Mouse (Mus musculus) neural tube, embryonic 12.5 days (tissue): ENCODE results near the gene Yeats2. TPM values are rescaled to one million over a fixed set of nuclear protein-coding genes. Genes with fewer than 3 reads are reported as not detected.

Source experiments
- ATAC-seq: fragments of 200-750 bp; cut with Nextera tagmentation; 2 replicates; pipeline ENCODE4 v1.8.0; 2017; ENCODE audit warnings: low read depth, mild to moderate bottlenecking, moderate TSS enrichment, moderate library complexity; ENCODE audit not compliant: low FRiP score
- H3K27ac ChIP-seq: fragments of 300-500 bp; sonication (generic); 2 replicates; pipeline ENCODE4 v1.5.1; 2016
- H3K27me3 ChIP-seq: fragments of 300-500 bp; sonication (generic); replicated peaks from 2 replicates; pipeline ENCODE4 v1.6.1; 2016; ENCODE audit warnings: mild to moderate bottlenecking
- H3K36me3 ChIP-seq: fragments of 300-500 bp; sonication (generic); 2 replicates; pipeline ENCODE4 v1.6.1; 2016; ENCODE audit warnings: mild to moderate bottlenecking
- H3K4me1 ChIP-seq: fragments of 300-500 bp; sonication (generic); 2 replicates; pipeline ENCODE4 v1.6.1; 2016
- H3K4me2 ChIP-seq: fragments of 300-500 bp; sonication (generic); replicated peaks from 2 replicates; pipeline ENCODE4 v1.6.1; 2016; ENCODE audit warnings: mild to moderate bottlenecking
- H3K4me3 ChIP-seq: fragments of 300-500 bp; sonication (generic); 2 replicates; pipeline ENCODE4 v1.5.1; 2016
- H3K9ac ChIP-seq: fragments of 300-500 bp; sonication (generic); 2 replicates; pipeline ENCODE4 v1.6.1; 2016; ENCODE audit warnings: mild to moderate bottlenecking
- H3K9me3 ChIP-seq: fragments of 300-500 bp; sonication (generic); 2 replicates; pipeline ENCODE4 v1.6.1; 2016; ENCODE audit warnings: mild to moderate bottlenecking
- WGBS: fragments of 180-500 bp; shearing (Covaris S2); methylation state at CpG from one replicate; pipeline ENCODE4 v1.1.7; 2016; 5-methylcytosine and 5-hydroxymethylcytosine counted together
- polyA plus RNA-seq: library from polyadenylated mRNA; unstranded; fragments of >200 nt; fragmentation: Nextera tagmentation; extraction: Ambion mirVana; gene quantifications from 2 replicates; pipeline ENCODE4 v1.2.1, GENCODE M21; 2016

Gene Yeats2
- polyA plus RNA-seq, 1 experiment from 2014 or later = 42.8 TPM

- Histone ChIP-seq H3K9ac (no peak overlapping the region), H3K27me3 (no peaks in the 10 kb centered on the region), H3K9me3 (no peaks in the 10 kb centered on the region), H3K4me3 (no peak overlapping the region), H3K4me2 (no peak overlapping the region), H3K4me1 (no peaks in the 10 kb centered on the region), H3K36me3 (peaks cover 77% of the 10 kb centered on the region), H3K27ac (no peak overlapping the region)
- WGBS = 97% methylated on average over 5 of the region's 5 CpGs
- no peak for ATAC-seq
Observed at GRCm38 (mm10) chr16:20196962-20197361, 56.1 kb downstream of the Yeats2 start.

GRCm38 (mm10) chr16:20199501-20200201 lies 58.8 kb downstream of the Yeats2 start:
- 89% methylated on average over 5 of the region's 5 CpGs for WGBS
- peaks cover 73% of the 10 kb centered on the region for H3K36me3 ChIP-seq
- H3K4me2 ChIP-seq = no peak overlapping the region
- no peaks in the 10 kb centered on the region for H3K4me1 ChIP-seq
- no peak overlapping the region for H3K4me3 ChIP-seq
- H3K27ac ChIP-seq = no peak overlapping the region
- no peaks in the 10 kb centered on the region for H3K9me3 ChIP-seq
- no peak for ATAC-seq
- no peak overlapping the region for H3K9ac ChIP-seq
- no peaks in the 10 kb centered on the region for H3K27me3 ChIP-seq

- WGBS = 87% methylated on average over 3 of the region's 3 CpGs
- no peaks in the 10 kb centered on the region for H3K27me3 ChIP-seq
- H3K36me3 ChIP-seq = peaks cover 82% of the 10 kb centered on the region
- H3K4me1 ChIP-seq = no peaks in the 10 kb centered on the region
- H3K4me3 ChIP-seq = no peak overlapping the region
- no peak for ATAC-seq
- no peaks in the 10 kb centered on the region for H3K9me3 ChIP-seq
- no peak overlapping the region for H3K4me2 ChIP-seq
- no peak overlapping the region for H3K9ac ChIP-seq
- no peak overlapping the region for H3K27ac ChIP-seq
Observed at GRCm38 (mm10) chr16:20213591-20214226, 72.8 kb downstream of the Yeats2 start.

DNA sequence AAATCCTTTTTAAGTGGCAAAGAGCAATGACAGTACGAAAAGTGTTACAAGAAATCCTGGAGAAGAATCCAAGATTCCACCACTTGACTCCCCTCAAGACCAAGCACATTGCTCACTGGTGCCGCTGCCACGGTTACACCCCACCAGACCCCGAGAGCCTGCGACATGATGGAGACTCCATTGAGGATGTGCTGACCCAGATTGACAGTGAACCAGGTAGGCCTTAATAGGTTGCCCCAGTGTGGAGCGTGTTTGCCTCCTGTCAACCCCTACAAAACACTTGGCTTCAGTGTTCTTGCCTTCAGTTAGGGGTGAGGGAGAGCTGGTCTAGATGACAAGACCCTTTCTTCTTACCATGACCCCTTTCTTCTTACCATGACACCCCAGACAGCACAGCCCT lies 81.9 kb downstream of the Yeats2 start:
- no peak overlapping the region for H3K9ac ChIP-seq
- peaks cover 81% of the 10 kb centered on the region for H3K36me3 ChIP-seq

DNA sequence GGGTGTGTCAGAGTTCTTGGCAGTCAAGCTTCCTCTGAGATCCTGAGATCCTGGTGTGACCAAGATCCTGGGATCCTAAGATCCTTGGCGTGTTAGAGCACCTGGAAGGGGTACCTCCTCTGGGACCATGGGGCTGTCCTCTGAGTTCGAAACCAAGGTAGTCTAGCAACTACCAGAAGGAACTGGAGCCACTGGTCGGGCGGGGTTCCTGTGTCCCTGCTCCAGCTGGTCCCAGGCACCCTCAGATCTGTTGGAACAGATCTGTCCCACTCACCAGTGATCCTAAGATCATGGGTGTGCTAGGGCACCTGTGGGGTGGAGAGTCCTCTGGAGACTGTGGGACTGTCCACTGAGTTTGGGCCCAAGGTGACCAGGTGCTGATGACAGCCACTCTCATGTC lies 85.8 kb downstream of the Yeats2 start:
- no peaks in the 10 kb centered on the region for H3K4me1 ChIP-seq
- no peak overlapping the region for H3K4me3 ChIP-seq
- WGBS = 94% methylated on average over 4 of the region's 4 CpGs
- H3K4me2 ChIP-seq = no peak overlapping the region
- no peak for ATAC-seq
- H3K27ac ChIP-seq = no peak overlapping the region
- no peaks in the 10 kb centered on the region for H3K9me3 ChIP-seq
- H3K36me3 ChIP-seq = peaks cover 81% of the 10 kb centered on the region
- no peak overlapping the region for H3K9ac ChIP-seq
- no peaks in the 10 kb centered on the region for H3K27me3 ChIP-seq

More for the DNA sequence above, 81.9 kb downstream of the Yeats2 start:
- no peak overlapping the region for H3K27ac ChIP-seq
- ATAC-seq = no peak
- H3K4me2 ChIP-seq = no peak overlapping the region
- H3K4me3 ChIP-seq = no peak overlapping the region
- WGBS = 95% methylated on average over 6 of the region's 6 CpGs
- no peaks in the 10 kb centered on the region for H3K9me3 ChIP-seq
- no peaks in the 10 kb centered on the region for H3K27me3 ChIP-seq
- no peaks in the 10 kb centered on the region for H3K4me1 ChIP-seq

DNA sequence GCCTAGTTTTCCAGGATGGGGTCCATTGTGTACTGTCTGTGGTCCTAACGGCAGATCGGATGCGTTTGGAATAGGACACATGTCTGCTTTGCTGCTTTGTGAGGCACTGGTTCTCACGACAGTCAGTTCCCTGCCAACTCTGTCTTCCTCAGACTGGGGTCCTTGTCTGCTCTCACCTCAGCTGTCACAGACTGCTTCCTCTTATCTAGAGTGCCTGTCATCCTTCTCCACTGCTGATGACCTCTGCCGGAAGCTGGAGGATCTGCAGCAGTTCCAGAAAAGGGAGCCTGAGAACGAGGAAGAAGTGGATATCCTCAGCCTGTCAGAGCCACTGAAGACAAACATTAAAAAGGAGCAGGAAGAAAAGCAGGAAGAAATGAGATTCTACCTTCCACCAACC lies 86.6 kb downstream of the Yeats2 start:
- no peak overlapping the region for H3K4me2 ChIP-seq
- 87% methylated on average over 6 of the region's 6 CpGs for WGBS
- H3K27ac ChIP-seq = no peak overlapping the region
- H3K4me1 ChIP-seq = no peaks in the 10 kb centered on the region
- no peak overlapping the region for H3K9ac ChIP-seq
- H3K9me3 ChIP-seq = no peaks in the 10 kb centered on the region
- no peak for ATAC-seq
- H3K27me3 ChIP-seq = no peaks in the 10 kb centered on the region
- no peak overlapping the region for H3K4me3 ChIP-seq
- H3K36me3 ChIP-seq = peaks cover 76% of the 10 kb centered on the region

GRCm38 (mm10) chr16:20228167-20228566 lies 87.3 kb downstream of the Yeats2 start:
- Histone ChIP-seq H3K4me2 (no peak overlapping the region), H3K36me3 (peaks cover 69% of the 10 kb centered on the region), H3K27me3 (no peaks in the 10 kb centered on the region), H3K9ac (no peak overlapping the region), H3K4me1 (no peaks in the 10 kb centered on the region), H3K9me3 (no peaks in the 10 kb centered on the region), H3K27ac (no peak overlapping the region), H3K4me3 (no peak overlapping the region)
- ATAC-seq = no peak
- WGBS = 95% methylated on average over 5 of the region's 5 CpGs

GRCm38 (mm10) chr16:20234406-20234805 lies 93.5 kb downstream of the Yeats2 start:
- Histone ChIP-seq H3K9ac (no peak overlapping the region), H3K9me3 (no peaks in the 10 kb centered on the region), H3K27ac (no peak overlapping the region), H3K36me3 (peaks cover 39% of the 10 kb centered on the region), H3K27me3 (no peaks in the 10 kb centered on the region), H3K4me2 (no peak overlapping the region), H3K4me1 (no peaks in the 10 kb centered on the region), H3K4me3 (no peak overlapping the region)
- WGBS = 69% methylated on average over 4 of the region's 4 CpGs
- ATAC-seq = no peak

DNA sequence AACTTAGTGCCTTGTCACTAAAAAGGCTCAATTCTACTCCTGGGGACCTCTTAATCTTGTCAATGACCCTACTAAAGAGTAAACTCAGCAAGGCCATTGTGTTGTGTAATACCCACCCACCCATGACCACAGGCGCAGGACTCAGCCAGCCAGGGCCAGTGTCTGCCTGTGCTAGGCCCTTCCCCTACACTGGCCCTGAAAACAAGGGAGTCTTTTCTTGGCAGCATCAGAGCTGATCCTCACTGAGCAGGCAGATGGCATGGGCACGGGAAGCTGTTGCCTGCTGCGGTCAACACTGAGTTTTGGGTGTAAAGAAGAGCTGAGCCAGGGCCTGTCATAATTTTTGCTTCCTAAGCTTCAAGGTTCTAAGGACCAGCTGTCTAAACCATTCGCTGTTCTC lies 96.6 kb downstream of the Yeats2 start:
- Histone ChIP-seq H3K4me3 (no peak overlapping the region), H3K9me3 (no peaks in the 10 kb centered on the region), H3K27ac (no peak overlapping the region), H3K9ac (no peak overlapping the region), H3K4me2 (no peak overlapping the region), H3K4me1 (peaks cover 4% of the 10 kb centered on the region), H3K27me3 (no peaks in the 10 kb centered on the region), H3K36me3 (peaks cover 13% of the 10 kb centered on the region)
- ATAC-seq = no peak
- 67% methylated on average over 4 of the region's 4 CpGs for WGBS

DNA sequence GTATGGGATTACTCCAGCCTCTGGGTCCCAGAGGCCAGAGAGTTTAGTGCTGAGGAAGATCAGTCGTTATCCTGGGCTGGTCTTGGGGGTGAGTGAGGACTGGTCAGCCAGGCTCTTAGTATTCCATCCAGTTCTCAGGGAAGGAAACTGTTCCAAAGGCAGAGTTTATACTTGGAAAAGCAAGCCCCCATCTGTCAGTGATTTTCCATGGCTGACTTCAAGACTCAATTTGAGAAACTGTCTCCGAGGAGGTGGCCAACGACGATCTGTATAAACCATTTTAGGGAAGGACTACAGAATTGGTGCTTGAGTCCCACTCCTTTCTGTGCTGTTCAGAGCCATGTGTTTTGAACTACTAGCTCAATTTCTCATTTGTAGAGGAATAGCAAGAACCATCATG lies 97.8 kb downstream of the Yeats2 start:
- H3K4me1 ChIP-seq = peaks cover 4% of the 10 kb centered on the region
- no peak overlapping the region for H3K27ac ChIP-seq
- no peak overlapping the region for H3K4me3 ChIP-seq
- H3K4me2 ChIP-seq = no peak overlapping the region
- ATAC-seq = no peak
- 90% methylated on average over 4 of the region's 4 CpGs for WGBS
- H3K36me3 ChIP-seq = peaks cover 10% of the 10 kb centered on the region
- no peaks in the 10 kb centered on the region for H3K9me3 ChIP-seq
- H3K9ac ChIP-seq = no peak overlapping the region
- H3K27me3 ChIP-seq = no peaks in the 10 kb centered on the region

DNA sequence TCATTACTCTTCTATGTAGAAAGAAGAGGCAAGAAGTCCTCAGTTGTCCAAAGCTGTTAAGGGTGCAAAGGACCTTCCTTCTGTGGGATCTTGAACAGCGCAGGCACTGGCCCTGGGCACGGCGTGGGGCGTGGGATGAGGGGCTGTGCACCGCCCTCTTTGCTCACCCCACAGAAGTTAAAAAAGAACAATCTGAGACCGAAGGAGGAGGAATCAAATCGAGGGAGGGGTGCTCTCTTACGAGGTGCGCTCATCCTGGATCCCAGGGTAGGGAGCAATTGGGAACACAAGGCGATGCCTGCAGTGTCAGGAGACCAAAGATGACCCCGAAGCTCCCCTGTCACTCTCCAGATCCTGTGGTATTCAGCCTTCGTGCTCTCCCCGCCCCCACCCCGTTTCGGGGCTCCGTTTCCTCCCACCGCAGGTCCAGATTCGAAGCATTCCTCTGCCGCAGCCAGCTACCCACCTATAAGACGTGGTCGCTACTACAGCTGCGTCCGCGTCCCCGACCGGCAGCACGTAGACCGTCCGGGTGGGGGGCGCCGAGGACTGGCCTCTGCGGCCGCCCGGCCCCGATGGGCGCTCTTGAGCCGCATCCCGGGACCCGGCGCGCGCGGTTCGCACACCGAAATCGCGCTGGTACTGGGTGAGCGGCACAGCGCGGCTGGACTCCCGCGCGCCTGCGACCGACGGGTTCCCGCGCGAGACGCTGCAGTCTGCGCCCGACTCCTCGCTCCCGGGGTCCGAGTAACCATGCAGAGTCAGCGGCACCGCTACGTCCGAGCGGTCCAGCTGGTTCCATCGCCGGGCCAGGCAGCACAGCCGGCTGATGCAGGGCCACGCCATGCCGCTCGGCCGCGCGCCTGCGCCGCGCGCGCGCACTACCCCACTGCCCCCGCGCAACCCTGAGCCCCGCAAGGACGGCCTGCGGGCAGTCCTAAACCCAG lies 99.9 kb downstream of the Yeats2 start, which contains the start of gene Map6d1:
TSS of gene Map6d1 (minus strand) at position 891 of the 947 bp plus-strand sequence.
- H3K27me3 ChIP-seq = no peaks in the 10 kb centered on the region
- H3K27ac ChIP-seq = no peak within 1 kb of the TSS
- H3K4me1 ChIP-seq = peaks cover 4% of the 10 kb centered on the region
- WGBS = 1% methylated on average over 90 of the region's 90 CpGs
- H3K4me2 ChIP-seq = peak within 1 kb of the TSS; percentile 88
- H3K36me3 ChIP-seq = no peaks in the 10 kb centered on the region
- H3K4me3 ChIP-seq = peak within 1 kb of the TSS; percentile 64
- peak within 1 kb of the TSS; percentile 73 for H3K9ac ChIP-seq
- ATAC-seq = peak; percentile 87
- no peaks in the 10 kb centered on the region for H3K9me3 ChIP-seq

- Histone ChIP-seq H3K36me3 (no peaks in the 10 kb centered on the region), H3K9ac (no peak overlapping the region), H3K4me2 (no peak overlapping the region), H3K4me3 (no peak overlapping the region), H3K9me3 (no peaks in the 10 kb centered on the region), H3K4me1 (no peaks in the 10 kb centered on the region), H3K27ac (no peak overlapping the region), H3K27me3 (no peaks in the 10 kb centered on the region)
- no peak for ATAC-seq
Observed at GRCm38 (mm10) chr16:20247103-20247502, 106.2 kb downstream of the Yeats2 start.
